9 mouse cellular contexts compared by ENCODE assay signal in genomic region chr1:167369905-167370304, GRCm38 (mm10). TPM values are rescaled to one million over a fixed set of nuclear protein-coding genes. Genes with fewer than 3 reads are reported as not detected.
DNase-seq lines count a peak whose midpoint lies in the region; ATAC-seq and TF ChIP-seq lines count a peak whose summit lies in the region.
"Had no signal": no experiment of that assay in that cellular context is flagged by ENCODE, and none has a peak within 500 bp of the region (broad histone marks: within the 10 kb centered on the region; RNA-seq: fewer than 3 reads in every experiment).

No protein-coding gene starts in this region.

- no peaks in the 10 kb centered on the region for H3K79me2 ChIP-seq in MEL (ENCODE audit: control insufficient read depth, insufficient read depth, low read length, poor library complexity)

- peak in 2 of 3 experiments; percentile 87 to 95; a peak in 5 of 6 replicates for TF ChIP-seq CTCF in MEL (IDR thresholded peaks at IDR 0.05 in 2 of 3, conservative IDR thresholded peaks at IDR 0.05 in 1 of 3; ENCODE audit: control insufficient read depth in 1 of 3, insufficient read depth in 1 of 3, low read depth in 2 of 3, low read length in 3 of 3, poor library complexity in 1 of 3, severe bottlenecking in 1 of 3)
- peak; percentile 99 for TF ChIP-seq CTCF in lung, postnatal 0 days (IDR thresholded peaks at IDR 0.05)

- peak; percentile 18 for ATAC-seq in forebrain, embryonic 16.5 days
- ATAC-seq in hindbrain, embryonic 11.5 days (ENCODE audit: low FRiP score): peak; percentile 50
- ATAC-seq in lung, postnatal 0 days: peak; percentile 78

- TF ChIP-seq EP300 in MEL (IDR thresholded peaks at IDR 0.05; ENCODE audit: low read depth in 1 of 2, low read length in 2 of 2): no peak
- TF ChIP-seq EP300 in lung, postnatal 0 days (IDR thresholded peaks at IDR 0.05): no peak

- TF ChIP-seq POLR2A in MEL (IDR thresholded peaks at IDR 0.05; ENCODE audit: control insufficient read depth in 1 of 2, insufficient read depth in 1 of 2, low read depth in 1 of 2, low read length in 2 of 2, poor library complexity in 1 of 2): no peak

- no peak overlapping the region for H3K9ac ChIP-seq in MEL (ENCODE audit: control insufficient read depth, low read depth, low read length, poor library complexity, severe bottlenecking)
- H3K9ac ChIP-seq in forebrain, embryonic 16.5 days (replicated peaks; ENCODE audit: low read depth, low read length): no peak overlapping the region
- H3K9ac ChIP-seq in hindbrain, embryonic 11.5 days (ENCODE audit: low read depth, low read length): no peak overlapping the region
- no peak overlapping the region for H3K9ac ChIP-seq in lung, postnatal 0 days (replicated peaks; ENCODE audit: low read depth)

- H3K4me3 ChIP-seq in MEL (ENCODE audit: control insufficient read depth in 1 of 2, insufficient read depth in 1 of 2, low read depth in 2 of 2, low read length in 2 of 2): no peak overlapping the region
- no peak overlapping the region for H3K4me3 ChIP-seq in forebrain, embryonic 16.5 days (replicated peaks; ENCODE audit: low read length)
- H3K4me3 ChIP-seq in hindbrain, embryonic 11.5 days (ENCODE audit: low read depth, low read length): no peak overlapping the region
- no peak overlapping the region for H3K4me3 ChIP-seq in lung, postnatal 0 days (ENCODE audit: low read depth, low read length)

- DNase-seq in MEL (ENCODE audit: low read depth, low spot score): peak; percentile 93
- peak; percentile 77 for DNase-seq in cerebellum, adult 11 months
- DNase-seq in hindbrain, embryonic 11.5 days (ENCODE audit: low spot score): peak; percentile 92
- peak; percentile 85 for DNase-seq in layer of hippocampus, adult 9-11 months
- DNase-seq in lung, postnatal 0 days (ENCODE audit: low spot score): peak; percentile 92
- DNase-seq in right cerebral cortex, adult 18-20 months: peak; percentile 86
- DNase-seq in urinary bladder, adult 18-20 months (ENCODE audit: low spot score in 2 of 2): peak; percentile 70 to 73

- H3K9me3 ChIP-seq in MEL (replicated peaks; ENCODE audit: insufficient read depth, low read length): no peaks in the 10 kb centered on the region
- H3K9me3 ChIP-seq in forebrain, embryonic 16.5 days (ENCODE audit: control insufficient read depth, low read length): no peaks in the 10 kb centered on the region
- no peaks in the 10 kb centered on the region for H3K9me3 ChIP-seq in hindbrain, embryonic 11.5 days (ENCODE audit: control insufficient read depth, low read length)
- no peaks in the 10 kb centered on the region for H3K9me3 ChIP-seq in lung, postnatal 0 days (ENCODE audit: low read length)

- H3K4me1 ChIP-seq in MEL (ENCODE audit: control insufficient read depth in 1 of 2, insufficient read depth in 2 of 2, low read length in 2 of 2): peaks cover 0 to 2% of the 10 kb centered on the region in 2 experiments; a peak in 2 of 4 replicates
- no peaks in the 10 kb centered on the region for H3K4me1 ChIP-seq in forebrain, embryonic 16.5 days (replicated peaks; ENCODE audit: control insufficient read depth, insufficient read depth, low read length)
- no peaks in the 10 kb centered on the region for H3K4me1 ChIP-seq in hindbrain, embryonic 11.5 days (replicated peaks; ENCODE audit: control insufficient read depth, insufficient read depth, low read length)
- H3K4me1 ChIP-seq in lung, postnatal 0 days (ENCODE audit: insufficient read depth, low read depth, low read length): no peaks in the 10 kb centered on the region

- peak; percentile 82 for TF ChIP-seq RAD21 in MEL (IDR thresholded peaks at IDR 0.05; ENCODE audit: low read depth, low read length)

- H3K27me3 ChIP-seq in MEL (ENCODE audit: control insufficient read depth in 1 of 2, insufficient read depth in 2 of 2, low read length in 2 of 2): no peaks in the 10 kb centered on the region
- no peaks in the 10 kb centered on the region for H3K27me3 ChIP-seq in forebrain, embryonic 16.5 days (replicated peaks; ENCODE audit: control insufficient read depth, insufficient read depth, low read length)
- H3K27me3 ChIP-seq in hindbrain, embryonic 11.5 days (ENCODE audit: control insufficient read depth, insufficient read depth, low read length): no peaks in the 10 kb centered on the region
- no peaks in the 10 kb centered on the region for H3K27me3 ChIP-seq in lung, postnatal 0 days (replicated peaks; ENCODE audit: insufficient read depth, low read length)

- WGBS in forebrain, embryonic 16.5 days: 12% methylated on average over 7 of the region's 7 CpGs
- 13% methylated on average over 7 of the region's 7 CpGs for WGBS in hindbrain, embryonic 11.5 days
- WGBS in lung, postnatal 0 days: 6% methylated on average over 7 of the region's 7 CpGs

- no peak overlapping the region for H3K27ac ChIP-seq in MEL (ENCODE audit: control insufficient read depth, low read depth, low read length)
- H3K27ac ChIP-seq in forebrain, embryonic 16.5 days (ENCODE audit: low read length): no peak overlapping the region
- H3K27ac ChIP-seq in hindbrain, embryonic 11.5 days (ENCODE audit: low read depth, low read length): no peak overlapping the region
- H3K27ac ChIP-seq in lung, postnatal 0 days (ENCODE audit: low read length): no peak overlapping the region
- H3K27ac ChIP-seq: macrophage had no signal

- H3K36me3 ChIP-seq in MEL (ENCODE audit: control insufficient read depth in 1 of 2, insufficient read depth in 2 of 2, low read length in 2 of 2): peaks cover 3 to 4% of the 10 kb centered on the region in 2 experiments; a peak in 3 of 4 replicates
- H3K36me3 ChIP-seq in forebrain, embryonic 16.5 days (ENCODE audit: control insufficient read depth, insufficient read depth): peaks cover 6% of the 10 kb centered on the region; the same call in 1 of the 2 replicates
- H3K36me3 ChIP-seq in hindbrain, embryonic 11.5 days (ENCODE audit: control insufficient read depth, insufficient read depth, low read length): 0 out of 2 replicates have a peak, but pooled peaks cover 3% of the 10 kb centered on the region
- 0 out of 2 replicates have a peak, but pooled peaks cover 8% of the 10 kb centered on the region for H3K36me3 ChIP-seq in lung, postnatal 0 days (ENCODE audit: insufficient read depth, low read length)

- no peak overlapping the region for H3K4me2 ChIP-seq in forebrain, embryonic 16.5 days (ENCODE audit: low read length)
- no peak overlapping the region for H3K4me2 ChIP-seq in hindbrain, embryonic 11.5 days (replicated peaks; ENCODE audit: low read depth, low read length)
- H3K4me2 ChIP-seq in lung, postnatal 0 days (replicated peaks; ENCODE audit: low read depth, low read length): no peak overlapping the region

TF ChIP-seq in MEL, 35 proteins besides CTCF, POLR2A, EP300 and RAD21:
- TF ChIP-seq BHLHE40 (IDR thresholded peaks at IDR 0.05; ENCODE audit: borderline replicate concordance, low read depth, low read length) (no peak), RCOR1 (IDR thresholded peaks at IDR 0.05; ENCODE audit: low read depth, low read length) (no peak), NELFE (IDR thresholded peaks at IDR 0.05; ENCODE audit: low read depth, low read length) (no peak), ZMIZ1 (IDR thresholded peaks at IDR 0.05; ENCODE audit: low read depth, low read length) (no peak), MYC (IDR thresholded peaks at IDR 0.05; ENCODE audit: low read depth, low read length) (0 out of 2 replicates have a peak, but pooled peaks have one; percentile 37), TBP (IDR thresholded peaks at IDR 0.05; ENCODE audit: low read depth, low read length) (no peak), NRF1 (IDR thresholded peaks at IDR 0.05; ENCODE audit: insufficient read depth, low read depth, low read length, poor library complexity, severe bottlenecking) (peak; percentile 30; the same call in 1 of the 2 replicates), CHD1 (IDR thresholded peaks at IDR 0.05; ENCODE audit: low read depth, low read length) (no peak), ETS1 (IDR thresholded peaks at IDR 0.05; ENCODE audit: low read depth, low read length) (no peak), HCFC1 (IDR thresholded peaks at IDR 0.05; ENCODE audit: low read depth, low read length) (0 out of 2 replicates have a peak, but pooled peaks have one; percentile 32), SMC3 (IDR thresholded peaks at IDR 0.05; ENCODE audit: low read depth, low read length) (peak; percentile 92), ZC3H11A (IDR thresholded peaks at IDR 0.05; ENCODE audit: low read depth, low read length) (peak; percentile 79), JUND (IDR thresholded peaks at IDR 0.05; ENCODE audit: low read depth, low read length) (peak; percentile 60; the same call in 1 of the 2 replicates), UBTF (IDR thresholded peaks at IDR 0.05; ENCODE audit: borderline replicate concordance, insufficient read depth, low read depth, low read length) (no peak), POLR2AphosphoS5 (IDR thresholded peaks at IDR 0.05; ENCODE audit: borderline replicate concordance, low read depth, low read length) (no peak), SIN3A (IDR thresholded peaks at IDR 0.05; ENCODE audit: low read length) (peak; percentile 29; the same call in 1 of the 2 replicates)

RNA-seq across cellular contexts. Expression of gene Aldh9a1, which starts 20.1 kb away (rescaled TPM):
- total RNA-seq in MEL (2012; rRNA removed): 14.3 and 16.2 TPM in 2 replicates
- polyA plus RNA-seq in MEL (2012; ENCODE audit: insufficient read depth in 1 of 2, insufficient read length in 2 of 2, low read depth in 1 of 2, low replicate concordance in 2 of 2, missing spikeins in 1 of 2): 10 to 100 TPM in 1 of 2 experiments, not detected in 1; 78.2 TPM
- polyA plus RNA-seq in forebrain, embryonic 16.5 days (2015; fragmentation: Nextera tagmentation; extraction: Ambion mirVana): 30.8 and 32.6 TPM in 2 replicates
- 35.6 and 36.2 TPM in 2 replicates for polyA plus RNA-seq in hindbrain, embryonic 11.5 days (2014; fragmentation: Nextera tagmentation; extraction: Ambion mirVana)
- polyA plus RNA-seq in lung, postnatal 0 days (2015; fragmentation: Nextera tagmentation; extraction: Ambion mirVana): 33.2 and 35.4 TPM in 2 replicates

RNA-seq across cellular contexts. Expression of gene Mgst3, which starts 23.7 kb away (rescaled TPM):
- total RNA-seq in MEL (2012; rRNA removed): 16.5 and 17.0 TPM in 2 replicates
- 10 to 100 TPM in 1 of 2 experiments, not detected in 1; 33.2 TPM for polyA plus RNA-seq in MEL (2012; ENCODE audit: insufficient read depth in 1 of 2, insufficient read length in 2 of 2, low read depth in 1 of 2, low replicate concordance in 2 of 2, missing spikeins in 1 of 2)
- 93.1 and 109 TPM in 2 replicates for polyA plus RNA-seq in forebrain, embryonic 16.5 days (2015; fragmentation: Nextera tagmentation; extraction: Ambion mirVana)
- polyA plus RNA-seq in hindbrain, embryonic 11.5 days (2014; fragmentation: Nextera tagmentation; extraction: Ambion mirVana): 69.6 and 71.8 TPM in 2 replicates
- polyA plus RNA-seq in lung, postnatal 0 days (2015; fragmentation: Nextera tagmentation; extraction: Ambion mirVana): 67.5 and 70.1 TPM in 2 replicates

Comparison
In these comparisons a context has a peak if more than half of its experiments do, and no peak if none do; other contexts are left out.
1. ATAC-seq: peak in every context shown above with its lines; median percentile 78 in lung, postnatal 0 days; 50 in hindbrain, embryonic 11.5 days; 18 in forebrain, embryonic 16.5 days.